Comparison of ENCODE assay signal across 8 mouse cellular contexts in the genomic region with DNA sequence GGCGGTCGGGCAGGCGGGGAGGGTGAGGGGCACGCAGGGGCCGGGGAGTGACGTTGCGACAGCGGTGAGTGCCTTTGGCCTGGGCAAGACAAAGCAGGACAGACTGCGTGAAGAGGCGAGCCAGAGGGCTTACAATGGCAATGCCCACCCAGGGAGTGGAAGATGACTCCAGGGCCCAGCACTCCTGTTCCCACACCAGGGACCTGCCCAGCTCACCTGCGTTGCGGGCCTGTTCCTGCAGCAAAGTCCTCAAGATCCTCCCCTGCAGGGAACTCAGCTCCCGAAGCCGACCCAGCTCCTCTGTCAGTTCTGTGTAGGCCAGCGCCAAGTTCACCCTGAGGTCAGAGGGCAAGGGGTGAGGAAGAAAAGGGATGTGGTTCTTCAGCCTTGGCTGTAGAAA. TPM values are rescaled to one million over a fixed set of nuclear protein-coding genes. Genes with fewer than 3 reads are reported as not detected.
DNase-seq lines count a peak whose midpoint lies in the region; ATAC-seq and TF ChIP-seq lines count a peak whose summit lies in the region.

No protein-coding gene starts in this region.

- H3K4me1 ChIP-seq in heart, embryonic 11.5 days (ENCODE audit: control insufficient read depth, insufficient read depth, low read length): peaks cover 14% of the 10 kb centered on the region
- 0 out of 2 replicates have a peak, but pooled peaks cover 2% of the 10 kb centered on the region for H3K4me1 ChIP-seq in cortical plate, adult 2 months (ENCODE audit: control insufficient read depth, insufficient read depth, low read length)
- H3K4me1 ChIP-seq in hindbrain, embryonic 13.5 days (replicated peaks): peaks cover 43% of the 10 kb centered on the region
- peaks cover 16% of the 10 kb centered on the region for H3K4me1 ChIP-seq in midbrain, embryonic 11.5 days (ENCODE audit: control insufficient read depth, insufficient read depth, low read length)
- H3K4me1 ChIP-seq in thymus, adult 2 months (replicated peaks; ENCODE audit: control insufficient read depth, insufficient read depth, low read length): peaks cover 39% of the 10 kb centered on the region

- H3K4me3 ChIP-seq in heart, embryonic 11.5 days (ENCODE audit: low read depth, low read length): peak overlapping the region; percentile 42
- H3K4me3 ChIP-seq in cortical plate, adult 2 months (ENCODE audit: insufficient read depth, low read length): peak overlapping the region; percentile 26
- peak overlapping the region; percentile 39 for H3K4me3 ChIP-seq in hindbrain, embryonic 13.5 days
- peak overlapping the region; percentile 42 for H3K4me3 ChIP-seq in midbrain, embryonic 11.5 days (ENCODE audit: low read depth, low read length)
- H3K4me3 ChIP-seq in thymus, adult 2 months (ENCODE audit: control insufficient read depth, insufficient read depth, low read length): no peak overlapping the region

- no peaks in the 10 kb centered on the region for H3K9me3 ChIP-seq in heart, embryonic 11.5 days (replicated peaks; ENCODE audit: control insufficient read depth, low read length)
- H3K9me3 ChIP-seq in hindbrain, embryonic 13.5 days: no peaks in the 10 kb centered on the region
- H3K9me3 ChIP-seq in midbrain, embryonic 11.5 days (ENCODE audit: control insufficient read depth, low read length): no peaks in the 10 kb centered on the region

- H3K27ac ChIP-seq in heart, embryonic 11.5 days (ENCODE audit: low read depth, low read length): no peak overlapping the region
- H3K27ac ChIP-seq in cortical plate, adult 2 months (ENCODE audit: insufficient read depth, low read length): no peak overlapping the region
- peak overlapping the region; percentile 89 for H3K27ac ChIP-seq in hindbrain, embryonic 13.5 days
- no peak overlapping the region for H3K27ac ChIP-seq in midbrain, embryonic 11.5 days (ENCODE audit: low read depth, low read length)
- no peak overlapping the region for H3K27ac ChIP-seq in thymus, adult 2 months (ENCODE audit: control insufficient read depth, insufficient read depth, low read length)

- WGBS in heart, embryonic 11.5 days (ENCODE audit: insufficient replicate concordance): 18% methylated on average over 15 of the region's 15 CpGs
- 10% methylated on average over 10 of the region's 15 CpGs for WGBS in hindbrain, embryonic 13.5 days
- WGBS in midbrain, embryonic 11.5 days: 4% methylated on average over 14 of the region's 15 CpGs
- WGBS in thymus, adult 2 months: 99% methylated on average over 15 of the region's 15 CpGs

- peaks cover 2% of the 10 kb centered on the region; the same call in 1 of the 2 replicates for H3K36me3 ChIP-seq in heart, embryonic 11.5 days (ENCODE audit: control insufficient read depth, insufficient read depth, low read length)
- peaks cover 38% of the 10 kb centered on the region for H3K36me3 ChIP-seq in hindbrain, embryonic 13.5 days
- H3K36me3 ChIP-seq in midbrain, embryonic 11.5 days (ENCODE audit: control insufficient read depth, insufficient read depth, low read length): no peaks in the 10 kb centered on the region
- no peaks in the 10 kb centered on the region for H3K36me3 ChIP-seq in thymus, adult 2 months (ENCODE audit: control insufficient read depth, insufficient read depth, low read length)

- peak overlapping the region; percentile 79 for H3K4me2 ChIP-seq in heart, embryonic 11.5 days
- H3K4me2 ChIP-seq in hindbrain, embryonic 13.5 days: peak overlapping the region; percentile 66
- peak overlapping the region; percentile 89 for H3K4me2 ChIP-seq in midbrain, embryonic 11.5 days

- H3K27me3 ChIP-seq in heart, embryonic 11.5 days (ENCODE audit: control insufficient read depth, insufficient read depth, low read length): peaks cover 55% of the 10 kb centered on the region
- H3K27me3 ChIP-seq in hindbrain, embryonic 13.5 days: peaks cover 26% of the 10 kb centered on the region
- peaks cover 22% of the 10 kb centered on the region for H3K27me3 ChIP-seq in midbrain, embryonic 11.5 days (ENCODE audit: control insufficient read depth, insufficient read depth, low read length)
- H3K27me3 ChIP-seq in thymus, adult 2 months (ENCODE audit: control insufficient read depth, insufficient read depth, low read length): no peaks in the 10 kb centered on the region

- TF ChIP-seq POLR2A in cortical plate, adult 2 months (IDR thresholded peaks at IDR 0.05; ENCODE audit: extremely low read depth, insufficient read depth, low read length): no peak
- no peak for TF ChIP-seq POLR2A in thymus, adult 2 months (IDR thresholded peaks at IDR 0.05; ENCODE audit: control insufficient read depth, extremely low read depth, insufficient read depth, low read length, poor library complexity)

- intact Hi-C loops in heart, postnatal 36 days (cut with DNase I): no loop called here
- intact Hi-C loops in left cerebral cortex, postnatal 25 days (cut with DNase I): no loop called here

- TF ChIP-seq CTCF in cortical plate, adult 2 months (IDR thresholded peaks at IDR 0.05; ENCODE audit: extremely low read depth, insufficient read depth, low read length): no peak
- no peak for TF ChIP-seq CTCF in thymus, adult 2 months (IDR thresholded peaks at IDR 0.05; ENCODE audit: borderline replicate concordance, control insufficient read depth, extremely low read depth, insufficient read depth, low read length, poor library complexity)

- peak overlapping the region; percentile 65 for H3K9ac ChIP-seq in heart, embryonic 11.5 days (ENCODE audit: low read depth, low read length)
- H3K9ac ChIP-seq in hindbrain, embryonic 13.5 days: peak overlapping the region; percentile 79
- H3K9ac ChIP-seq in midbrain, embryonic 11.5 days (ENCODE audit: low read length): peak overlapping the region; percentile 69

- DNase-seq in heart, postnatal 36 days: no peak
- peak; percentile 90 for DNase-seq in midbrain, embryonic 11.5 days (ENCODE audit: low spot score, missing footprints)
- no peak for DNase-seq in thymus, adult 2 months
- no peak for DNase-seq in natural killer cell, adult 2 months (ENCODE audit: low spot score in 2 of 2)
- DNase-seq in left cerebral cortex, postnatal 25 days (ENCODE audit: low spot score in 2 of 2): no peak

- no peak for ATAC-seq in heart, embryonic 11.5 days (replicated peaks; ENCODE audit: insufficient number of reproducible peaks, low FRiP score, low TSS enrichment)
- ATAC-seq in hindbrain, embryonic 13.5 days (ENCODE audit: low FRiP score): 0 out of 2 replicates have a peak, but pooled peaks have one; percentile 14
- ATAC-seq in midbrain, embryonic 11.5 days (ENCODE audit: low FRiP score): no peak

RNA-seq across cellular contexts. Expression of gene Tbkbp1, which starts 12.0 kb away (rescaled TPM):
- 5.7 and 6.8 TPM in 2 replicates for polyA plus RNA-seq in heart, embryonic 11.5 days (2014; fragmentation: Nextera tagmentation; extraction: Ambion mirVana)
- total RNA-seq in heart, postnatal 36 days (2021): 10 to 100 TPM; 11.0 to 15.3 TPM
- 54.5 and 59.5 TPM in 2 replicates for polyA plus RNA-seq in cortical plate, adult 2 months (2012; rRNA removed)
- polyA plus RNA-seq in hindbrain, embryonic 13.5 days (2015; fragmentation: Nextera tagmentation; extraction: Ambion mirVana): 7.3 and 8.2 TPM in 2 replicates
- 2.8 and 3.6 TPM in 2 replicates for polyA plus RNA-seq in midbrain, embryonic 11.5 days (2014; fragmentation: Nextera tagmentation; extraction: Ambion mirVana)
- 7.3 and 8.8 TPM in 2 replicates for polyA plus RNA-seq in thymus, adult 2 months (2012; rRNA removed)
- total RNA-seq in left cerebral cortex, postnatal 25 days (2021): 10 to 100 TPM; 45.7 to 47.7 TPM

RNA-seq across cellular contexts. Expression of gene Tbx21, which starts 24.1 kb away (rescaled TPM):
- not detected in 2 replicates for polyA plus RNA-seq in heart, embryonic 11.5 days (2014; fragmentation: Nextera tagmentation; extraction: Ambion mirVana)
- not detected for total RNA-seq in heart, postnatal 36 days (2021)
- polyA plus RNA-seq in cortical plate, adult 2 months (2012; rRNA removed): 0.10 and 0.11 TPM in 2 replicates
- 0.16 and 0.21 TPM in 2 replicates for polyA plus RNA-seq in hindbrain, embryonic 13.5 days (2015; fragmentation: Nextera tagmentation; extraction: Ambion mirVana)
- polyA plus RNA-seq in midbrain, embryonic 11.5 days (2014; fragmentation: Nextera tagmentation; extraction: Ambion mirVana): 0.12 and 0.14 TPM in 2 replicates
- 4.0 TPM in 2 replicates for polyA plus RNA-seq in thymus, adult 2 months (2012; rRNA removed)
- under 1 TPM; 0.18 to 0.30 TPM for total RNA-seq in left cerebral cortex, postnatal 25 days (2021)

RNA-seq across cellular contexts. Expression of gene Kpnb1, which starts 48.4 kb away (rescaled TPM):
- polyA plus RNA-seq in heart, embryonic 11.5 days (2014; fragmentation: Nextera tagmentation; extraction: Ambion mirVana): 61.2 and 63.6 TPM in 2 replicates
- 10 to 100 TPM; 83.7 to 85.7 TPM for total RNA-seq in heart, postnatal 36 days (2021)
- 73.2 and 76.8 TPM in 2 replicates for polyA plus RNA-seq in cortical plate, adult 2 months (2012; rRNA removed)
- polyA plus RNA-seq in hindbrain, embryonic 13.5 days (2015; fragmentation: Nextera tagmentation; extraction: Ambion mirVana): 36.7 and 39.7 TPM in 2 replicates
- 111 and 116 TPM in 2 replicates for polyA plus RNA-seq in midbrain, embryonic 11.5 days (2014; fragmentation: Nextera tagmentation; extraction: Ambion mirVana)
- 60.8 and 64.1 TPM in 2 replicates for polyA plus RNA-seq in thymus, adult 2 months (2012; rRNA removed)
- 100 to 1,000 TPM; 112 to 118 TPM for total RNA-seq in left cerebral cortex, postnatal 25 days (2021)
